Mouse (Mus musculus): Measurements from ENCODE around the gene Cdx2. TPM values are rescaled to one million over a fixed set of nuclear protein-coding genes. Genes with fewer than 3 reads are reported as not detected.

Gene Cdx2
- polyA plus RNA-seq, 1 experiment from 2014 or later: not detected

- H3K36me3 ChIP-seq (ENCODE audit: control insufficient read depth, insufficient read depth, low read length): no peaks in the 10 kb centered on the region
- WGBS: 84% methylated on average over 4 of the region's 4 CpGs
- DNase-seq (ENCODE audit: low spot score) (no peak), ATAC-seq (ENCODE audit: insufficient read depth, low FRiP score, low TSS enrichment) (no peak)
- H3K27me3 ChIP-seq (ENCODE audit: control insufficient read depth, insufficient read depth, low read length): peaks cover 6% of the 10 kb centered on the region
- H3K4me2 ChIP-seq (ENCODE audit: low read depth): no peak overlapping the region
- H3K4me3 ChIP-seq (ENCODE audit: low read depth, low read length): no peak overlapping the region
- H3K27ac ChIP-seq (ENCODE audit: low read depth, low read length): no peak overlapping the region
- no peaks in the 10 kb centered on the region for H3K4me1 ChIP-seq (ENCODE audit: control insufficient read depth, insufficient read depth, low read length)
- H3K9ac ChIP-seq (ENCODE audit: low read length): no peak overlapping the region
- no peaks in the 10 kb centered on the region for H3K9me3 ChIP-seq (ENCODE audit: control insufficient read depth, low read length)
Observed at GRCm38 (mm10) chr5:147260778-147261177, 46.3 kb downstream of the Cdx2 start.

DNA sequence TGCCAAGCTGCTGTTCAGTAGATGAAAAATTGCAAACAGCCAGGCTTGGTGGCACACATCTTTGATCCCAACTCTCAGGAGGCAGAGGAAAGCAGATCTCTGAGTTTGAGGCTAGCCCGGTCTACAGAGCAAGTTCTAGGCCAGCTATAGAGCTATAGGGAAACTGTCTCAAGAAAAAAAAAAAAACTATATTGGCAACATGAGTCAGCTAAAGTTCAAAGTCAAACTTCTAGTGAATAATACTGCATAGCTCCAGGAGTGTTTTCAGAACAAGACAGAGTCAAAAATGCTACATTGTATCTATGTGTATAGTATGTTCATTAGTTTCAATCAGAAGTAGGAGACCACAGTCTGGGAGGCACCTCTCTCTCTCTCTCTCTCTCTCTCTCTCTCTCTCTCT is 46.9 kb downstream of the Cdx2 start:
- H3K9ac ChIP-seq (ENCODE audit: low read length): no peak overlapping the region
- no peaks in the 10 kb centered on the region for H3K9me3 ChIP-seq (ENCODE audit: control insufficient read depth, low read length)
- ATAC-seq (ENCODE audit: insufficient read depth, low FRiP score, low TSS enrichment) (no peak), DNase-seq (ENCODE audit: low spot score) (no peak)
- no peak overlapping the region for H3K4me3 ChIP-seq (ENCODE audit: low read depth, low read length)
- no peaks in the 10 kb centered on the region for H3K36me3 ChIP-seq (ENCODE audit: control insufficient read depth, insufficient read depth, low read length)
- no peak overlapping the region for H3K4me2 ChIP-seq (ENCODE audit: low read depth)
- H3K27ac ChIP-seq (ENCODE audit: low read depth, low read length): no peak overlapping the region
- 94% methylated on average over 1 of the region's 1 CpGs for WGBS
- H3K4me1 ChIP-seq (ENCODE audit: control insufficient read depth, insufficient read depth, low read length): no peaks in the 10 kb centered on the region
- peaks cover 1% of the 10 kb centered on the region; the same call in 1 of the 2 replicates for H3K27me3 ChIP-seq (ENCODE audit: control insufficient read depth, insufficient read depth, low read length)

Small RNAs within 50 kb of the gene (microRNA-seq; reads per million reads assigned to microRNA genes)
- gene Mir7k: not detected

Other genes starting within 250 kb of the Cdx2 start
- 9.8 and 10.5 TPM in 2 replicates for gene Lnx2, start 230.7 kb downstream of the Cdx2 start, polyA plus RNA-seq (2014; fragmentation: Nextera tagmentation; extraction: Ambion mirVana)
- 106 and 113 TPM in 2 replicates for gene Polr1d, start 230.2 kb downstream of the Cdx2 start, polyA plus RNA-seq (2014; fragmentation: Nextera tagmentation; extraction: Ambion mirVana)
- gene Gsx1, start 118.6 kb downstream of the Cdx2 start, polyA plus RNA-seq (2014; fragmentation: Nextera tagmentation; extraction: Ambion mirVana): 11.3 and 12.8 TPM in 2 replicates
- gene Pdx1, start 37.3 kb downstream of the Cdx2 start, polyA plus RNA-seq (2014; fragmentation: Nextera tagmentation; extraction: Ambion mirVana): not detected in 2 replicates
- gene Urad, start 15.2 kb upstream of the Cdx2 start, polyA plus RNA-seq (2014; fragmentation: Nextera tagmentation; extraction: Ambion mirVana): not detected in 2 replicates
- gene Flt3, start 93.2 kb upstream of the Cdx2 start, polyA plus RNA-seq (2014; fragmentation: Nextera tagmentation; extraction: Ambion mirVana): 0.21 TPM in 1 of 2 replicates, not detected in the other
- 51.0 and 52.9 TPM in 2 replicates for gene Pan3, start 122.9 kb upstream of the Cdx2 start, polyA plus RNA-seq (2014; fragmentation: Nextera tagmentation; extraction: Ambion mirVana)